Mouse (Mus musculus) left cerebral cortex, adult 18-20 months (tissue): Measurements from ENCODE around the gene Zdhhc4. TPM values are rescaled to one million over a fixed set of nuclear protein-coding genes. Genes with fewer than 3 reads are reported as not detected.

Experiments used
- DNase-seq, 2 experiments: peaks; one replicate each; pipeline ENCODE4 v3.0.0; 2021 to 2022; ENCODE audit warnings: low spot score in 2 of 2, mixed read lengths in 1 of 2
- total RNA-seq, 2 experiments: library from RNA; stranded (reverse); gene quantifications; 2 replicates each; pipeline ENCODE4 v1.2.3; 2021

Gene Zdhhc4
- total RNA-seq, 2 experiments from 2014 or later, result 37.1 to 41.7 TPM

- DNase-seq, result no peak
These were observed 41.2 kb downstream of the Zdhhc4 start for GRCm38 (mm10) chr5:143287774-143288328.

GRCm38 (mm10) chr5:143284762-143285161, 44.3 kb downstream of the Zdhhc4 start:
- no peak for DNase-seq

GRCm38 (mm10) chr5:143279247-143279646, 49.8 kb downstream of the Zdhhc4 start:
- DNase-seq, result no peak

- no peak for DNase-seq
These were observed 53.3 kb downstream of the Zdhhc4 start for GRCm38 (mm10) chr5:143275761-143276160.

- no peak for DNase-seq
These were observed 56.3 kb downstream of the Zdhhc4 start for GRCm38 (mm10) chr5:143272540-143273330.

GRCm38 (mm10) chr5:143272108-143272507, 56.9 kb downstream of the Zdhhc4 start:
- no peak for DNase-seq

- DNase-seq, result no peak
These were observed 57.4 kb downstream of the Zdhhc4 start for GRCm38 (mm10) chr5:143271642-143272041.

GRCm38 (mm10) chr5:143270151-143270519, 58.9 kb downstream of the Zdhhc4 start:
- no peak for DNase-seq

GRCm38 (mm10) chr5:143269363-143270150, 59.5 kb downstream of the Zdhhc4 start, which contains the start of gene Zfp316:
Zfp316 (minus strand) TSS chr5:143270022.
- peak; percentile 73 to 74 for DNase-seq

GRCm38 (mm10) chr5:143268985-143269362, 60.1 kb downstream of the Zdhhc4 start:
- DNase-seq, result no peak

- DNase-seq, result no peak
These were observed 62.3 kb downstream of the Zdhhc4 start for GRCm38 (mm10) chr5:143266794-143267193.

Other genes starting within 250 kb of the Zdhhc4 start
- gene Rnf216, start 216.3 kb downstream of the Zdhhc4 start, total RNA-seq, result 10 to 100 TPM; 45.1 to 45.2 TPM
- gene Olfr718-ps1, start 181.7 kb downstream of the Zdhhc4 start, total RNA-seq, result under 1 TPM; 0.07 to 0.23 TPM
- 10 to 100 TPM; 11.8 to 13.6 TPM for gene Rbak, start 148.5 kb downstream of the Zdhhc4 start, total RNA-seq
- gene Spdye4b, start 148.2 kb downstream of the Zdhhc4 start, total RNA-seq, result not detected
- gene Spdye4a, start 102.4 kb downstream of the Zdhhc4 start, total RNA-seq, result not detected
- 10 to 100 TPM; 32.1 to 34.7 TPM for gene Zfp12, start 94.1 kb downstream of the Zdhhc4 start, total RNA-seq
- 10 to 100 TPM; 22.3 to 25.3 TPM for gene Zfp316, start 59.2 kb downstream of the Zdhhc4 start, total RNA-seq
- gene Zfp853, start 35.6 kb downstream of the Zdhhc4 start, total RNA-seq, result 1 to 10 TPM; 4.1 to 4.4 TPM
- 10 to 100 TPM; 25.4 to 27.7 TPM for gene E130309D02Rik, start 13.9 kb downstream of the Zdhhc4 start, total RNA-seq
- gene Grid2ip, start 28.1 kb upstream of the Zdhhc4 start, total RNA-seq, result 1 to 10 TPM; 3.9 to 4.0 TPM
- 10 to 100 TPM; 37.4 to 39.9 TPM for gene Kdelr2, start 74.6 kb upstream of the Zdhhc4 start, total RNA-seq
- 10 to 100 TPM; 31.9 to 33.1 TPM for gene Daglb, start 135.3 kb upstream of the Zdhhc4 start, total RNA-seq
- gene Rac1, start 198.8 kb upstream of the Zdhhc4 start, total RNA-seq, result 100 to 1,000 TPM; 358 to 380 TPM